Mouse (Mus musculus) intestine, embryonic 15.5 days (tissue): ENCODE measurements around the gene Zfp1. TPM values are rescaled to one million over a fixed set of nuclear protein-coding genes. Genes with fewer than 3 reads are reported as not detected.
A peak's percentile ranks its signal among the peaks of the same experiment; 100 is the strongest.
"Not testable (repeated sequence)": the region's sequence is repeated elsewhere in the genome, so short reads cannot be mapped to it uniquely, and the experiment has no call there.

Experiments used
- ATAC-seq: fragments of 200-750 bp; cut with Nextera tagmentation; 2 replicates; pipeline ENCODE4 v1.8.0; 2017; ENCODE audit warnings: moderate TSS enrichment, moderate library complexity
- H3K27ac ChIP-seq: fragments of 300-500 bp; sonication (generic); 2 replicates; pipeline ENCODE4 v1.5.1; 2015; ENCODE audit warnings: mild to moderate bottlenecking, inconsistent platforms
- H3K27me3 ChIP-seq: fragments of 300-500 bp; sonication (generic); replicated peaks from 2 replicates; pipeline ENCODE4 v1.6.1; 2015; ENCODE audit warnings: inconsistent platforms
- H3K36me3 ChIP-seq: fragments of 300-500 bp; sonication (generic); 2 replicates; pipeline ENCODE4 v1.6.1; 2015; ENCODE audit warnings: inconsistent platforms
- H3K4me1 ChIP-seq: fragments of 300-500 bp; sonication (generic); replicated peaks from 2 replicates; pipeline ENCODE4 v1.6.1; 2015; ENCODE audit warnings: inconsistent platforms
- H3K4me2 ChIP-seq: fragments of 300-500 bp; sonication (generic); replicated peaks from 2 replicates; pipeline ENCODE4 v1.6.1; 2015; ENCODE audit warnings: mild to moderate bottlenecking, inconsistent platforms
- H3K4me3 ChIP-seq: fragments of 300-500 bp; sonication (generic); replicated peaks from 2 replicates; pipeline ENCODE4 v1.5.1; 2015; ENCODE audit warnings: inconsistent platforms
- H3K9ac ChIP-seq: fragments of 300-500 bp; sonication (generic); 2 replicates; pipeline ENCODE4 v1.6.1; 2015; ENCODE audit warnings: inconsistent platforms
- H3K9me3 ChIP-seq: fragments of 300-500 bp; sonication (generic); 2 replicates; pipeline ENCODE4 v1.6.1; 2016; ENCODE audit warnings: inconsistent platforms
- WGBS: fragments of 180-500 bp; shearing (Covaris S2); methylation state at CpG from one replicate; pipeline ENCODE4 v1.1.7; 2015; 5-methylcytosine and 5-hydroxymethylcytosine counted together
- polyA plus RNA-seq: library from polyadenylated mRNA; unstranded; fragments of >200 nt; fragmentation: Nextera tagmentation; extraction: Ambion mirVana; gene quantifications from 2 replicates; pipeline ENCODE4 v1.2.1, GENCODE M21; 2015

Gene Zfp1
- polyA plus RNA-seq, 1 experiment from 2014 or later: 14.9 TPM

GRCm38 (mm10) chr8:111626933-111627332 is 16.3 kb upstream of the Zfp1 start:
- 90% methylated on average over 14 of the region's 14 CpGs for WGBS
- H3K4me2 ChIP-seq: no peak overlapping the region
- no peak for ATAC-seq

GRCm38 (mm10) chr8:111627923-111628322 is 15.3 kb upstream of the Zfp1 start:
- H3K27ac ChIP-seq: no peak overlapping the region
- no peak overlapping the region for H3K4me2 ChIP-seq
- no peak overlapping the region for H3K4me3 ChIP-seq
- no peaks in the 10 kb centered on the region for H3K9me3 ChIP-seq
- WGBS: 99% methylated on average over 9 of the region's 9 CpGs
- peaks cover 9% of the 10 kb centered on the region; the same call in 1 of the 2 replicates for H3K4me1 ChIP-seq
- H3K9ac ChIP-seq: no peak overlapping the region
- no peak for ATAC-seq
- H3K27me3 ChIP-seq: no peaks in the 10 kb centered on the region
- no peaks in the 10 kb centered on the region for H3K36me3 ChIP-seq

More at GRCm38 (mm10) chr8:111626933-111627332, 16.3 kb upstream of the Zfp1 start:
- Histone ChIP-seq H3K27me3 (no peaks in the 10 kb centered on the region), H3K4me1 (peaks cover 9% of the 10 kb centered on the region; the same call in 1 of the 2 replicates), H3K36me3 (no peaks in the 10 kb centered on the region), H3K9ac (no peak overlapping the region), H3K27ac (no peak overlapping the region), H3K9me3 (no peaks in the 10 kb centered on the region), H3K4me3 (no peak overlapping the region)

- H3K4me3 ChIP-seq: no peak overlapping the region
- H3K27ac ChIP-seq: no peak overlapping the region
- no peaks in the 10 kb centered on the region for H3K9me3 ChIP-seq
- 93% methylated on average over 12 of the region's 12 CpGs for WGBS
- H3K27me3 ChIP-seq: no peaks in the 10 kb centered on the region
- ATAC-seq: no peak
- H3K4me1 ChIP-seq: peaks cover 9% of the 10 kb centered on the region; the same call in 1 of the 2 replicates
- no peak overlapping the region for H3K9ac ChIP-seq
- H3K36me3 ChIP-seq: no peaks in the 10 kb centered on the region
- no peak overlapping the region for H3K4me2 ChIP-seq
These were observed 14.8 kb upstream of the Zfp1 start for GRCm38 (mm10) chr8:111628401-111628800.

- Histone ChIP-seq H3K27ac (no peak overlapping the region), H3K9ac (no peak overlapping the region), H3K9me3 (no peaks in the 10 kb centered on the region), H3K4me1 (0 out of 2 replicates have a peak, but pooled peaks cover 5% of the 10 kb centered on the region), H3K36me3 (no peaks in the 10 kb centered on the region), H3K4me2 (no peak overlapping the region), H3K4me3 (no peak overlapping the region), H3K27me3 (no peaks in the 10 kb centered on the region)
- no peak for ATAC-seq
- WGBS: 83% methylated on average over 19 of the region's 19 CpGs
These were observed 14.2 kb upstream of the Zfp1 start for GRCm38 (mm10) chr8:111628894-111629501.

- Histone ChIP-seq H3K36me3 (no peaks in the 10 kb centered on the region), H3K9ac (peak within 1 kb of the TSS; percentile 46), H3K4me2 (peak within 1 kb of the TSS; percentile 65), H3K4me3 (peak within 1 kb of the TSS; percentile 36), H3K4me1 (no peaks in the 10 kb centered on the region), H3K27ac (no peak within 1 kb of the TSS), H3K9me3 (no peaks in the 10 kb centered on the region), H3K27me3 (no peaks in the 10 kb centered on the region)
- 18% methylated on average over 13 of the region's 13 CpGs for WGBS
- ATAC-seq: peak; percentile 74
These were observed 13.1 kb upstream of the Zfp1 start, which contains the start of gene Ldhd for GRCm38 (mm10) chr8:111630105-111630521. Gene Ldhd (minus strand): TSS chr8:111630374.

- 94% methylated on average over 8 of the region's 8 CpGs for WGBS
- H3K4me1 ChIP-seq: no peaks in the 10 kb centered on the region
- H3K9me3 ChIP-seq: no peaks in the 10 kb centered on the region
- ATAC-seq: no peak
- no peak overlapping the region for H3K9ac ChIP-seq
- H3K36me3 ChIP-seq: no peaks in the 10 kb centered on the region
- no peak overlapping the region for H3K27ac ChIP-seq
- no peak overlapping the region for H3K4me3 ChIP-seq
- H3K4me2 ChIP-seq: no peak overlapping the region
- no peaks in the 10 kb centered on the region for H3K27me3 ChIP-seq
These were observed 11.6 kb upstream of the Zfp1 start for GRCm38 (mm10) chr8:111631589-111631988.

GRCm38 (mm10) chr8:111632976-111633375 is 10.2 kb upstream of the Zfp1 start:
- no peak for ATAC-seq
- Histone ChIP-seq H3K27ac (no peak overlapping the region), H3K4me2 (no peak overlapping the region), H3K9me3 (no peaks in the 10 kb centered on the region), H3K27me3 (no peaks in the 10 kb centered on the region), H3K36me3 (no peaks in the 10 kb centered on the region), H3K4me3 (no peak overlapping the region), H3K9ac (no peak overlapping the region), H3K4me1 (no peaks in the 10 kb centered on the region)
- 88% methylated on average over 3 of the region's 3 CpGs for WGBS

GRCm38 (mm10) chr8:111638086-111638485 is 5.1 kb upstream of the Zfp1 start:
- peak; percentile 47 for ATAC-seq
- Histone ChIP-seq H3K27me3 (no peaks in the 10 kb centered on the region), H3K4me3 (no peak overlapping the region), H3K9me3 (no peaks in the 10 kb centered on the region), H3K4me1 (peaks cover 7% of the 10 kb centered on the region), H3K9ac (no peak overlapping the region), H3K4me2 (no peak overlapping the region), H3K27ac (no peak overlapping the region), H3K36me3 (no peaks in the 10 kb centered on the region)

GRCm38 (mm10) chr8:111641064-111641463 is 2.1 kb upstream of the Zfp1 start:
- H3K27ac ChIP-seq: no peak overlapping the region
- H3K9ac ChIP-seq: no peak overlapping the region
- no peak overlapping the region for H3K4me3 ChIP-seq
- no peaks in the 10 kb centered on the region for H3K9me3 ChIP-seq
- H3K4me2 ChIP-seq: no peak overlapping the region
- H3K36me3 ChIP-seq: no peaks in the 10 kb centered on the region
- no peak for ATAC-seq
- H3K27me3 ChIP-seq: no peaks in the 10 kb centered on the region
- 90% methylated on average over 2 of the region's 2 CpGs for WGBS
- peaks cover 7% of the 10 kb centered on the region for H3K4me1 ChIP-seq

GRCm38 (mm10) chr8:111642496-111642895 is 705 bp upstream of the Zfp1 start:
- Histone ChIP-seq H3K9me3 (no peaks in the 10 kb centered on the region), H3K36me3 (no peaks in the 10 kb centered on the region), H3K4me2 (peak overlapping the region; percentile 63), H3K9ac (peak overlapping the region; percentile 96; the same call in 1 of the 2 replicates), H3K27me3 (no peaks in the 10 kb centered on the region), H3K27ac (peak overlapping the region; percentile 95), H3K4me1 (peaks cover 7% of the 10 kb centered on the region), H3K4me3 (peak overlapping the region; percentile 84)
- peak; percentile 46 for ATAC-seq
- 34% methylated on average over 5 of the region's 5 CpGs for WGBS

- Histone ChIP-seq H3K27ac (peak overlapping the region; percentile 95), H3K9ac (peak overlapping the region; percentile 96; the same call in 1 of the 2 replicates), H3K4me3 (peak overlapping the region; percentile 84), H3K36me3 (no peaks in the 10 kb centered on the region), H3K27me3 (no peaks in the 10 kb centered on the region), H3K9me3 (no peaks in the 10 kb centered on the region), H3K4me1 (peaks cover 7% of the 10 kb centered on the region), H3K4me2 (peak overlapping the region; percentile 63)
- 6% methylated on average over 5 of the region's 5 CpGs for WGBS
- peak; percentile 34 for ATAC-seq
These were observed 300 bp upstream of the Zfp1 start for GRCm38 (mm10) chr8:111642939-111643263.

- Histone ChIP-seq H3K4me2 (peak overlapping the region; percentile 63), H3K27ac (peak overlapping the region; percentile 70), H3K9ac (peak overlapping the region; percentile 96; the same call in 1 of the 2 replicates), H3K4me3 (peak overlapping the region; percentile 84)
- H3K36me3 ChIP-seq, ATAC-seq, H3K27me3 ChIP-seq, H3K4me1 ChIP-seq, H3K9me3 ChIP-seq: not testable (repeated sequence)
- 59% methylated on average over 12 of the region's 12 CpGs for WGBS
These were observed 1.3 kb downstream of the Zfp1 start for GRCm38 (mm10) chr8:111644286-111645051.
